Mouse (Mus musculus): ENCODE data around the gene Sept5.

DNA sequence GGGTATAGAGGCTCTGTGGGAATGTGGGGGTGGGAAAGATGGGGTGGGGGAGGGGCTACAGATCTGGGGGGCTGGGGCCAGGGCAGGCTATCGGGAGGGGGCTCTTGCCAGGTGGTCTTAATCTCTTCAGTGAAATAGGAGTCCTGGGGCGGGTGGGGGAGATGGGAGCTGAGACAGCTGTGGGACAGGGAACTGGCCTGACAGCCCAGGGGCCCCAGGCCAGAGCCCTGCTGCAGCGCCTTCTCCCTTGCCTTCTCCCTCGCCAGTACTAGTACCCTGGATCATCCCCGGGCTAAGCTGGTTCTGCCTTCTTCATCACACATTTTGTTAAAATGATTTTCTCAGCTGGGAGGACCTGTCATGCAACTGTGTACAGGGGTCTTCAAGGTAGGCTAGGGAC lies 33.5 kb downstream of the Sept5 start:
- TF ChIP-seq CTCF (IDR thresholded peaks at IDR 0.05; ENCODE audit: control insufficient read depth, insufficient read depth, insufficient replicate concordance, low read depth, low read length) (no peak), POLR2A (IDR thresholded peaks at IDR 0.05; ENCODE audit: control insufficient read depth, low read depth, low read length) (no peak)
